Mouse (Mus musculus): ENCODE measurements around the gene Gdi1. TPM values are rescaled to one million over a fixed set of nuclear protein-coding genes. Genes with fewer than 3 reads are reported as not detected.

Gene Gdi1
- total RNA-seq (2023) = 100 to 1,000 TPM; 208 to 227 TPM

DNA sequence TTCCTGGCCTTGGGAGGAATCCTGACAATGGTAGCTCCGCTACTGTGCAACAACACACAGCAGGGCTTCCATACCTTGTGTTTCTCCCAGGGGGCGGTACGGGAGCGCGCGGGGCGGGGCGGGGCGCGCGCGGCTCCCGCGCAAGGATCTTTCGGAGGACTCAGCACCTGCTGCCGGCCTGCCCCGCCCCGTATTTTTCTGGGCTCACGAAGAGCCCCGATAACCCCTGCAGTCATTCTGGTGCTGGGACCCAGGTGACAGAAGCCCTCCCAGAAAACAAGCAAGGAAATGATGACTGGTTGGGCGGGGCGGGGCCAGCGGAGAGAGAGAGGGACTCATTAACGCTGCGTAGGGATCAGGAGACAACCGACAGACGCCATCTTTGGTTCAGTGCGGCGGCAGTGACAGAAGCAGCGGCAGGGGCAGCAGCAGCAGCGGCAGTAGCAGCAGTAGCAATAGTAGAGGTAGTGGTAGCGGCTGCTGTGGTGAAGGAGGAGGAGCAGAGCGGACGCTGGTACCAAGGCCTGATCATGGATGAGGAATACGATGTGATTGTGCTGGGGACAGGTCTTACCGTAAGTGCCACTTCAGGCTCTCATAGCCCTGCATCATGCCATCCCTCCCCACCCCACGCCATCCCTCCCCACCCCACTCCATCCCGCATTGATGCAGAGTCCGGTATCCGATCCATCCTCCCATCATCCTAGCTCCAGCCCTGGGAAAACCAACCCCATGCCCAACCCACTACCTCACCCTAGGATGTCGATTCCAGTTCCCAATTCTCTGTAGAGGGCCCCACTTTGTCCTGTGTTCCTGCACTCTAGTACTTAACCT, at the start of gene Gdi1:
Gene Gdi1 (plus strand): TSS at position 132 of the 834 bp plus-strand sequence.

DNA sequence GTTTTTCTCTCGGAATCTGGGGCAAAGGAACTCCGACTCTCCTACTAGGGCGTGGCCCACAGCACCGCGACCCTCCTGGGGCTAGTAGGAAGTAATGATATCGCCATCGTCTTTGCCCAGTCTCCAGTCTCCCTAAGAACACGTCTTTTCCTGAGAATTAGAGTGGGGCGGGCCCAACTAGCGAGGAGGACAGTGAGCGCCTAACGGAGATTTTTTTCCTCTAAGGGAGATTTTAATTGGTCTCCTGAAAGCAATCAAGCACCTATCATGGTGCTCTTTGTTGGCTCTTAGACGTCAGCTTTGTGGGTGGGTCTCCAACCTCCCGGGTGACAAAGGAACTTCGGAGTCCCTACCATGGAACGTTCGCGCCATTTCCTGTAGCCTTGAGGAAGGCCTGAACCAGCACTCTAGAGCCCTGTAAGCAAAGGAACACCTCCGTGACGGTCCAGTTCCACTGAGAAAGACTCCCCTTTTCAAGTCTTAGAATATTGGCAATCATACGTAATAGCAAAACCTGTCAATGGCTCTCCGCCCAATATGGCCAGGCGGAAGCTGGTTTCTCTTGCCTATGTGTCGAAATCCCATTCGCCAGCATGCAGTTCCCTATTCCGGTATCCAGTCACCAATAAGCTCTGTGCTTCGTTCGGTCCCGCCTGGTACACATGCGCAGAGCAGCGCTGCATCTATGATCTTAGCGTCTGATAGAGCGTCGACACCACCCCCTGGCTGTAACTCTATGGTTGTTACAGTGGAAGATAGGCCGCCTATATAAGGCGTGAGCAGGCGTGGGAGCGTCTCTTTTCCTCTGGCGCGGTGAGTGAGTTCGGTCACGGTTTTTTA, 34.5 kb upstream of the Gdi1 start, which contains the start of gene Rpl10:
Gene Rpl10 (plus strand): TSS at position 751 of the 840 bp plus-strand sequence.

DNA sequence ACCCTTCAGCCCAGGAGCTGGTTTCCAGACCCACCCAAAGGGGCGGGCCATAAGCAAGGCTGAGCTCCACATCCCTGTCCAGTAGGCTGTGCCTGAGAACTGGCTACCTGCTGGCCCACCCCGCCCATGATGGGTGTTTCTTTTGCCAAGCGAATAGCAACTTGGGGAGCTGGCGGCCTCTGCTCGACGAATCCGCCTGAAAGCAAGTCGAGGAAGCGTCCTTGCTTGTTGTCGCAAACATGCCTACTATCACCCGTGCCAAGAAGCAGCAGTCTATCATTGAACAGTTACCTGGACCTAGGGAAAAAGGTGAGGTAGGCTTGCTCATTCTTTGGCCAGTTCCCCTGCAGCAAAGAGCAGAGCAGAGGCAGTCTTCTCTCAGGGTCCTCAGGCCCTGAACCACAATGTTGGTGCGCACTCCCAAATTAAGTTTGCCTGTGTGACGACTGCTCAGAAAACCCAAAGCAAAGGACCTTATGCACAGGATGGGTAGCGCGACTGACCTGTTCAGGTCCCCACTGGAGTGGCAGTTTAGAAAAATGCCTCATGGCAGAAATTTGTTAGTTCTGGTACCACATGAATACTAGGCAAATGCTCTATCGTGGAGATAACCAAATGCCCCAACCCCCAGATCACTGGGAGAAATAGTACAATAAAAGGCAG, 22.9 kb upstream of the Gdi1 start, which contains the start of the genes Taz and Dnase1l1:
Gene Taz (plus strand): TSS at position 181 of the 663 bp plus-strand sequence.
Gene Dnase1l1 (minus strand): TSS at position 606 of the 663 bp plus-strand sequence.

DNA sequence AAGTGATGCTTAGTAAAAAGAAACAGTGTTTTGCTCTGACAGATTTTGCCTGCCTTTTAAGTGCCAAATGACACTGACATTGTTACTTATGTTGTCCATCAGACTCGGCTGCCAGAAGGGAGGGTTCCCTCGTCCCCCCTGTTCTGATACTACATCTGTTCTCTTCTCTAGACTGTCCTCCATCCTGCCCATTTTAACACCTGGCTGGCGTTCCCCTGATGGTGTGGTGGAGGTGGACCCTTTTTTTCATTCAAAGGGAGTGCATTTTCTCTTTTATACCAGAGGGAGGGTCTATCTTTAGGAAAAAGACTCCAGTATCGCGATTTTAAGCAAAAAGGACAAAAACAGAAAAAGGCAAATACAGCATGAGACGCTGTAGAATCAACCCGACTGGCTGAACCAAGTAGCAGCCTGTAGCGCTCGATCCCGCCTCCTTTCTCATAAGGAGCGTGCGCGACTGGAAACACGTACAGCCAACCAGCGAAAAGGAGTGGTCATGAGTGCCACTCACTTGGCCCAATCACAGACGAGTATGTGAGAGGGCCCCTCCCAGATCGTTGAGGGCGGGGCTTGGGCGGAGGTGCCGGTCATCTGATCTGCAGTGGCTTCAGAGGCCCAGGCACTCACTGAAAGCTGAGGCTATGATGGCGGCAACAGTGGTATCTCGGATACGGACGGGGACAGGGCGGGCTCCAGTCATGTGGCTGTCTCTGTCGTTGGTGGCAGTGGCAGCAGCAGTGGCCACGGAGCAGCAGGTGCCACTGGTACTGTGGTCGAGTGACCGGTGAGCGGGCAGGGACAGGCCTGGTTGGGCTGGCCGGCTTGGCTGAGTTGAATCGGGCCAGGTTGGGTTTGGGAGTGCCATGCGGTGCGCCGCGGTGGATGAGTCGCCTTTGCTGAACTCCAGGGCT, 8.0 kb upstream of the Gdi1 start, which contains the start of gene Atp6ap1:
Gene Atp6ap1 (plus strand): TSS at position 560 of the 911 bp plus-strand sequence.

GRCm38 (mm10) chrX:74312540-74313464, 8.0 kb downstream of the Gdi1 start, which contains the start of gene Fam50a:
Fam50a (plus strand) TSS chrX:74313033.

DNA sequence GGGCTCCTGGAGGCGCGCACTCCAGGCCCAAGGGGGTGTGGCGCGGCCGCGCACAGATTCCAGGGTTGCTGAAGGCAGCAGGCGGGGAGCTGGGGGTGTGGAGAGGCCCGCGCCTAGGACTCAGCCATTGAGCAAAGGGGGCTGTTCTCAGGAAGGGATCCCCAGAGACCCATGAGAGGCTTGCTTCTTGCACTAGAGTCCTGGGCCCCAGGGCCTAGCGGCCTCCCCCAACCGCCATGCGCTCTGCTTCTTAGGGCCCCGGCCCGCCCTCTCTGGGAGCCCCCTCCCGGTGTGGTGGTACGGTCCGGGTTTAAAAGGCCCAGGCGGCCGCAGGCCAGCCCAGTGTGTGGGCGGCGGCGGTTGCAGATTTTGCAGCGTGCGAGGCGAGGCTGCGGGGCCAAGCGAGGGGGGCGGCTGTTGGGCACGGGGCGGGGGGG, 23.9 kb downstream of the Gdi1 start, which contains the start of gene Plxna3:
Gene Plxna3 (plus strand): TSS at position 342 of the 437 bp plus-strand sequence.

DNA sequence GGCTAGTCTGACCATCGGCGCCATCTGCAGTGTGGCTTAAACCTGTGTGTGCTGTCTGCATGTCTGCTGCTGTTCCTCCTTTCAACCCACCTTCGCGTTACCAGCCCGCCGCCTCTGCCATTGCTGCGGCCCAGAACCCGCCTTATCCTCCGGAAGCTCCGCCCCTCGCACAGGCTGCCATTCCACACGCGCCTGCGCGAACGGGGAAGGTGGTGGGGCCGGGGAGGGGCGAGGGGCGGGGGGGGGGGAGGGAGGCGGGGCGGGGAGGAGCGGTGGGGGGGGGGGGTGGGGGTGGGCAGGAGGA, 48.6 kb downstream of the Gdi1 start, which contains the start of gene Lage3:
Gene Lage3 (minus strand): TSS at position 152 of the 304 bp plus-strand sequence.

Other genes with a start within 250 kb of the Gdi1 start
- gene Opn1mw, start 177.5 kb upstream of the Gdi1 start, total RNA-seq (2023) = not detected
- 10 to 100 TPM; 42.6 to 44.5 TPM for gene Mecp2, start 169.6 kb upstream of the Gdi1 start, total RNA-seq (2023)
- not detected for gene Tex28, start 137.2 kb upstream of the Gdi1 start, total RNA-seq (2023)
- not detected for gene Tktl1, start 127.7 kb upstream of the Gdi1 start, total RNA-seq (2023)
- 1,000 to 10,000 TPM; 1,568 to 1,591 TPM for gene Flna, start 55.2 kb upstream of the Gdi1 start, total RNA-seq (2023)
- 10 to 100 TPM; 74.3 to 79.1 TPM for gene Emd, start 50.3 kb upstream of the Gdi1 start, total RNA-seq (2023)
- gene Rpl10, start 34.2 kb upstream of the Gdi1 start, total RNA-seq (2023) = 100 to 1,000 TPM; 714 to 836 TPM
- gene Taz, start 23.1 kb upstream of the Gdi1 start, total RNA-seq (2023) = 10 to 100 TPM; 62.3 to 73.3 TPM
- gene Dnase1l1, start 22.7 kb upstream of the Gdi1 start, total RNA-seq (2023) = 100 to 1,000 TPM in 1 of 2 experiments, 10 to 100 TPM in 1; 98.3 to 103 TPM
- gene Atp6ap1, start 7.9 kb upstream of the Gdi1 start, total RNA-seq (2023) = 100 to 1,000 TPM; 263 to 299 TPM
- 10 to 100 TPM; 71.4 to 76.9 TPM for gene Fam50a, start 8.0 kb downstream of the Gdi1 start, total RNA-seq (2023)
- 1 to 10 TPM; 1.4 to 4.5 TPM for gene Plxna3, start 24.1 kb downstream of the Gdi1 start, total RNA-seq (2023)
- gene Lage3, start 48.6 kb downstream of the Gdi1 start, total RNA-seq (2023) = 10 to 100 TPM; 18.3 to 21.8 TPM
- gene Ubl4a, start 68.2 kb downstream of the Gdi1 start, total RNA-seq (2023) = 10 to 100 TPM; 22.9 to 25.5 TPM
- 10 to 100 TPM; 19.6 to 23.9 TPM for gene Slc10a3, start 68.4 kb downstream of the Gdi1 start, total RNA-seq (2023)
- 10 to 100 TPM; 16.6 to 20.0 TPM for gene Fam3a, start 88.3 kb downstream of the Gdi1 start, total RNA-seq (2023)
- 10 to 100 TPM; 30.0 to 30.5 TPM for gene Ikbkg, start 88.3 kb downstream of the Gdi1 start, total RNA-seq (2023)
- 100 to 1,000 TPM; 195 to 224 TPM for gene G6pdx, start 124.2 kb downstream of the Gdi1 start, total RNA-seq (2023)
- gene Gm6880, start 176.4 kb downstream of the Gdi1 start, total RNA-seq (2023) = not detected

All from monocyte, adult 59 days (primary cell).